Mouse (Mus musculus) right cerebral cortex, postnatal 10 days (tissue): ENCODE data around the gene Tiam2.
"Not testable (repeated sequence)": the region's sequence is repeated elsewhere in the genome, so short reads cannot be mapped to it uniquely, and the experiment has no call there.

Experiments
- DNase-seq, 2 experiments: peaks; one replicate each; pipeline ENCODE4 v3.0.0; 2021; ENCODE audit warnings: low spot score in 2 of 2

The Tiam2 gene

DNA sequence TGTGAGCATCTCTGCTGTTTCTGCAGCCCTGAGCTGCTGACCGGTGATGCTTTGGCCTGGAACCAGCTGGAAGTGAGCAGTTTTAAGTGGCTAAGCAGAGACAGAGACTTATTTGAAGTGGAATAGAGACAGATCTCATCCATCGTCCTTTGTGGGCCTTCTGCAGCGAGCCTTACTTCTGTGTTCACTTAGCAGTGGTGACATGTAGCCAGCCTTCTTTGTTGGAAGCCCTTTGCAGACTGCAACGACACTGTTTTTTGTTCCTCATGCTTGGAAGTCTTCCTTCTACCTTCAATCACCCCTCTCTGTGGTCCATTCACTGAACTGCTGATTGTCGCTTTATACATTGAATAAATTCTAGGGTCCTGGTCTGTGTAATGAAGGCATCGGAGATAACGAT is 18.5 kb downstream of the Tiam2 start:
- no peak for DNase-seq

- no peak for DNase-seq
Observed at GRCm38 (mm10) chr17:3345276-3345885, 19.0 kb downstream of the Tiam2 start.

DNA sequence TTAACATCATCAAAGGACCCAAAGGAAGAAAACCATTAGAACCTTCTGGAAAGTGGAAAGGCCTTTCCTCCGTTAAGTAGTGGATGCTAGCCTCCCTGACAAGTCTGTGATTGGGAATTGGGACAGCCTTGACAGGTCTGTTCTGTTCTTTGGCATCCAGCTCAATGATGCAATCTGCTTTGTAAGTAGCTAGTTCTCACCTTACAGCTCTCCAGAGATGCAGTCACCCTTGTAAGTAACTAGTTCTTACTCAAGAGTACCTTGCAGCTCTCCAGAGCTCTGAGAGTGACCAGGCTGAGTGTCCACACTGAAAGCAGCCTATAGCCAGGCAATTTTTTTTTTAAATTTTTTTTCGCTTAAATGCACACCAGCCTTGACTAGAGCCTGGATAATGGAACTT is 21.4 kb downstream of the Tiam2 start:
- DNase-seq: no peak

DNA sequence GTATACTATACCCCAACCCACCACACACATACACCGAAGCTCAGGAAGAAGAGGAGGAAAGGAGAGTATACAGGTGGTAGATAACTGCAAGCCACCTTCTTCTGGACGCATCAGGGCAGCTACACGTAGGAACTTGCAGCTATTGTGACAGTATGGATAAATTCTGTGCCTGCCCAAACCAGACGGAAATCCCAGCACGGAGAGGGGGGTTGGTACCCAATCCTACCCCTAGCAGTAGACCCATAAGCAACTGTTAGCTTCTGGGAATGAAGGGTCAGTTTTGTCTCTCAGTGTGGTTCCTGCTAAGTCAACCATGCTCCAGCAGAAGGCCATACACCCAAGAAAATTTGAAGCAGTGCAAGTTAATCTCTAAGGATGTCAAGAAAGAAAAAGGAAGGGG is 23.0 kb downstream of the Tiam2 start:
- DNase-seq: no peak

GRCm38 (mm10) chr17:3349939-3350338 is 23.6 kb downstream of the Tiam2 start:
- no peak for DNase-seq

DNA sequence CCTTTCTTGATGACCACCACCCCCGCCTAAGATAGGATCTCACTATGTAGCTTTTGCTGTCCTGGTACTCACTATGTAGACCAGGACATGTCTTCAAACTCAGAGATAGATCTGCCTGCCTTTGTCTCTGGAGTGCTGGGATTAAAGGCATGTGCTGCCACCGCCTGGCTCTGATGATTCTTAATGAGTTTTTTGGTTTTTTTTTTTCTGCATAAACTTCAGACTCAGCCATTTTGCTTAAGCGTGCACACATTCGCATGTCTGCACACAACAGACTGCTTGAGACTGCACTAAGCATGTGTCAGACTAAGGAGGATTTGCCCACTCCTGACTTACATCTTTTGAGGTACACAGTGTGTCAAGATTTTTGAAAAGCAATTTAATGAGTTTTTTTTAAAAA is 24.0 kb downstream of the Tiam2 start:
- DNase-seq: no peak

- no peak for DNase-seq
Observed at GRCm38 (mm10) chr17:3351668-3352067, 25.3 kb downstream of the Tiam2 start.

GRCm38 (mm10) chr17:3353141-3353540 is 26.8 kb downstream of the Tiam2 start:
- DNase-seq: not testable (repeated sequence)

- no peak for DNase-seq
Observed at GRCm38 (mm10) chr17:3354856-3355255, 28.5 kb downstream of the Tiam2 start.

GRCm38 (mm10) chr17:3356633-3357365 is 30.4 kb downstream of the Tiam2 start:
- no peak for DNase-seq

GRCm38 (mm10) chr17:3360236-3360635 is 33.9 kb downstream of the Tiam2 start:
- DNase-seq: no peak

GRCm38 (mm10) chr17:3361751-3362150 is 35.4 kb downstream of the Tiam2 start:
- DNase-seq: no peak

DNA sequence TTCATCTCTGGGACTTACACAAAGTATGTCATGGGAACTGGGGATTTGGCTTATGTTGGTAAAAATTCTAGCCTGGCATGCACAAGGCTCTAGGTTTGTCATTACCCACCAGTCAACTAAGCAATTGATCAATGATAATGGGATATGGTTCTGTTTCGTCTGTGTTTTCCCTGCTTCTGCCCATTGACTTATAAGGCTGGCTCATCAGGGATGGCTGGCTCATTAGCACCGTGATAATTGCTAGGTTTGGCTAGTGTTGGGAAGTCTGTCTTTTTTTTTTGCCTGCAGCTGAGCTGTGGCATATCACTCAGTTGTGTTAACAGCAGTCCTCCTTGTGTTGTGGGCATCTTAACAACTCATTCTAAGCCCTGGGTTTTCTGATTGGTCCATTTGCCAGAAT is 36.8 kb downstream of the Tiam2 start:
- no peak for DNase-seq

DNA sequence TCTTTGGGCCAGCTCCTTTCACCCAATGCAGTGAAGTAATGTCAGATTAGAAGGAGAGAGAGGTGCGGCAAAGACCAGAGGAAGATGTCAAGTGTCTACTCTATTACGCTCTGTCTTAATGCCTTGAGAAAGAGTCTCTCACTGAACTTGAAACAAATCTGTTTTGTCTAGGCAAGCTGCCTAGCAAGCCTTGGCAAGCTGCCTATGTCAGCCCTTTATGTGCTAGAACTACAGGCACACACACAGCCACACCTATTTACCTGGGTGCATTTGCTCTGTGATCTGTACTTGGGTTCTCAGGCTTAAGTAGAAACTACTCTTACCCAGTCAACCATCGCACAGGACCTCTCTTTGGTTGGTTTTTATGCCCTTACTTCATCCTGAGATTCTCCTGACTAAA is 40.4 kb downstream of the Tiam2 start:
- peak in 1 of 2 experiments; percentile 43 for DNase-seq

GRCm38 (mm10) chr17:3368386-3368785 is 42.0 kb downstream of the Tiam2 start:
- no peak for DNase-seq

DNA sequence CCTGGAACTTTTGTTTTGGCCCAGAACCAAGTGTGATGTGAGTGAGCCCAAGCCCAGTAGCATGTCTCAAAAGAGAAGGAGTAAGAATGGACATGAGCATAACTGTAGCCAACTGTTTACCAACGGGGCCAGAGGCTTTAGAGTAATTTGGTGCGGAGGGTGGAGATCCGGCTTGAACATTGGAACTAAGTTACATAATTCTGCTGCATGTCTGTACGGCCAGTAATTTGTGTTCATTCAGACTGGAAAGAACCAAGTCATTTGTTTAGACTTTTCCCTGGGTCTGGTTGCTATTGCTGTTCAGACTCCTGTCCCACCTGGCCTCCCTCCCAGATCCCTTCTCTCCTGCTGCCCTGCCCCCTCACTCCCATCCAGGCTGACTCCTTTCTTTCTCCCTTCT is 43.3 kb downstream of the Tiam2 start:
- peak in 1 of 2 experiments; percentile 46 for DNase-seq

DNA sequence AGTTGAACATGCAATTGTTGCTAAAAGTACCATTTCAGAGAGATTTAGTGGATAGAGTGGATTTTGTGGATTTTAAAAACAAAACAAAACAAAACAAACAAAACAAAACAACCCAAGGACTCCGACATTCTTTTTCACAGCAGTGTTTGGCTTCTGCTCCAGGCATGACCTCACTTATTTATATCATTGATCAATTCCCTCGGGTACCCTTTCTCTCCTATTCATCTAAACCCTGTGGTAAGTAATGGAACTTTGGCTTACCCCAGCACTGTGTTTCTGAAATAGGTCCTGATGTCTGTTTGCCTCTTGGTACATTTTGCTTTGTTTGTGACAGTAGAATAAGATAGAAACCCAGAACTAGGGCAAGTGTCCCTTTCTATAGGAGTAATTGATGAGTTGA is 52.2 kb downstream of the Tiam2 start:
- no peak for DNase-seq

DNA sequence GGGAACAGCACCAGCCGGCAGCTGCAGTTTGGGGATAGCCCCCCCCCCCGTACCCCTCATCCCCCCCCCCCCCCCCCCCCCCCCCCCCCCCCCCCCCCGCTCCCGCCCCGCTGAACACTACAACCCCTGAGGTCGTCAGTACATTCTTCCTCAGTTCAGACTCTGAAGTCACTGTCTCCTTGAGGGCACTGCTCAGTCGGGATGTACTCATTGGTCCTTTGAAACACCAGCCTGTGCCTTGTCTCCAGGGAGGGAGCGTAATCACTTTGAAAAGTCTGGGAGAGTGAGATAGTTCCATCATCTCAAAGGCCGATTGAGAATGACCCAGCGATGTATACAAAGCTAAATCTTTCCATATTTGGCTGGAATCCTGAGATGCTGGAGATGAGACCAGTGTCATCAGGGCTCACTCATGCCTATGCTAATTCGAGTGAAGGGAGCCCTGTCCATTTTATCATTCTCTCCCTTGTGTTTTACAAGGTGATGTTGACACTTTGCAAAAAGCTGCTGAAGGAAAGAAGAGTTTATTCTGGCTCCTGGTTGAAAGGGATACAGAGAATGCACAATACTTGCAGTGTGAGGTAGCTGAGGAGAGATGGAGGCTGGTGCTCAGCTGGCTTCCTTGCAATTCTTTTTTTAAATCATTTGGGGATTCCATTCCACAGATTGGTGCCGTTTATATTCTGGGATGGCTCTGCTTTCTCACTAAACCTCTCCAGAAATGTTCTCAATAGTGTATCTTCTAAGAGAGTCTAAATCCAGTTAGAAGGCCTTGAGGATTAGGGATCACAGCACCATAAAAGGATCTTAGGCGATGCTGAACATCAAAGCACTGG is 53.6 kb downstream of the Tiam2 start:
- no peak for DNase-seq

- DNase-seq: no peak
Observed at GRCm38 (mm10) chr17:3385391-3385790, 59.0 kb downstream of the Tiam2 start.

DNA sequence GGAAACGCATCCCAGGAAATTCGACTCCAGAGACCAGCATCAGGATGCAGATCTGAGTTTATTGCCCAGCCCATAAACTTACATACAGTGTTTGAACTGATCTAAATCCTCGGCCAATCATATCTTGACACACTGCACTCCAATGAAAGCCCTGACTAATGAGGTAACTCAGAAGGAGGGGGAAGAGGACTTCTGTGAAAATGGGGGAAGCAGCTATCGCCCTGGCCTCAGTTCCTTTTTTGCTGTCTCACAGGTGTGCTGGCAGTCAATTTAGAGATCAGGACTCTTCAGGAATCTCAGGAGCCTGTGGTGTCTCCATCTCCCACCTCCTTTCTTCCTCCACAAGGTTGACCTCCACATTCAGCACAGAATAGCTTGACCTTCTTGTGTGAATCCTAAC is 61.4 kb downstream of the Tiam2 start:
- DNase-seq: no peak

DNA sequence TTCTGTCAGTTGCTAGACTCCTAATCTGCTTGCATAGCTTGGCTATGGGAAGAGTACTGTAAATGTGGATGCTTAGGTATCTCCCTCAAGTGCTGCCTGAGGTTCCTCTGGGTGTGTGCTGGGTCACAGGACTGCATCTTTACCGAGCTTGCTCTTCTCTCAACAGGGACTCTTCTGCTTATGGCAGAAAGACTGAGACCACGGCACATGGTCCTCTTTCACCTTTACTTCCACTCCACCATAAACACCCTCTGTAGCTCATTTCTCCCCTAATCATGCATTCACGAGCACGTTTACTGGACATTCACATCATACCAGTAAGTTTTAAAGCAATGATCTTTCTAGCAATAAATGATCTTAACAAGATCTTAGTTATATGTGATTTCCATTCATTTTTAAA is 63.4 kb downstream of the Tiam2 start:
- no peak for DNase-seq

- DNase-seq: no peak
Observed at GRCm38 (mm10) chr17:3393981-3394380, 67.6 kb downstream of the Tiam2 start.

GRCm38 (mm10) chr17:3394985-3395384 is 68.6 kb downstream of the Tiam2 start:
- DNase-seq: no peak
